Mouse (Mus musculus) gastrocnemius, postnatal 36 days (tissue): ENCODE measurements around the gene St5. TPM values are rescaled to one million over a fixed set of nuclear protein-coding genes. Genes with fewer than 3 reads are reported as not detected.

Experiments
- DNase-seq, 2 experiments: peaks; one replicate each; pipeline ENCODE4 v3.0.0; 2022
- intact Hi-C: fragments of 180-260 bp; cut with DNase I; formaldehyde crosslinking; loops from one replicate; pipeline ENCODE4 v1.15.1; 2025
- microRNA-seq, 2 experiments: library from miRNA; unstranded; fragments of <30 nt; microRNA quantifications; one replicate each; pipeline ENCODE4 v1.2.0; 2021
- total RNA-seq, 2 experiments: library from RNA; stranded (reverse); gene quantifications; 2 replicates each; pipeline ENCODE4 v1.2.3; 2021

Gene St5
- total RNA-seq, 2 experiments from 2014 or later: 6.7 to 6.9 TPM

DNA sequence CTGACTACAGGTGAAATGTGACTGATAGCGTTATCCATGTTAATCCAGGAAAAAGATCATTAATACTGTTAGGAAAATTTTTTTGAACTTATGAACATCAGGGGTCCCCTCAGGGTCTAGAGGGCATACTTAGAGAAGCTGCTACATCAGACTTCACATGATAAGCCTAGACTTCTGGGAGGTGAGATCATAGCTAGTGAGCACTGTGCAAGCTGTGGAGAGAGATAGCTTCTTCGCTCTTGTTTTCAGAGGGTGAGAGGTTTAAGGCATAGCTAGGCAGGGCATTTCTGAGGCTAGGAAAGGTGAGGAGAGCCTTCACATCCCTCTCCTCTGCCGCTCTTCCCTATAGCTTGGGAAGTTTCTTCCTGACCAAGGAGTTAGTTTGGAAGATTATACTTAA is 191.6 kb downstream of the St5 start:
- intact Hi-C loops: no loop called here
- no peak for DNase-seq

DNA sequence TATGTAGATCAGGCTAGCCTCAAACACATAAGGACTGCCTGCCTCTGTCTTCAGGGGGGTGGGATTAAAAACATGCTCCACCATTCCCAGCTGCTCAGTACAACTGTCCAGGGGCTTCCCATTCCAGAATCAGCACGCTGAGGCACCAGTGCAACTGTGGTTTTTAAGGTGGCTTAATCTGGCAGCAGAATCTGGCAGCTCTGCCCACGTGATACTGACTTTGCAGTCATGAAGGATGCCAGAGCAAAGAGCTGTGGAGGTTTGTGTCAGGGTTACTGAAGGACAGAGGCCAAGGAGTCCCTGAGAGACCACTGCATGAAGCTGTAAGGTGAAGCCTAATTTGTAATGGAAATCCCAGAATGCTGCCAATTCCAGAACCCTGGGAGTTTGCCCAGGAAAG is 192.6 kb downstream of the St5 start:
- DNase-seq: no peak
- intact Hi-C loops: no loop called here

DNA sequence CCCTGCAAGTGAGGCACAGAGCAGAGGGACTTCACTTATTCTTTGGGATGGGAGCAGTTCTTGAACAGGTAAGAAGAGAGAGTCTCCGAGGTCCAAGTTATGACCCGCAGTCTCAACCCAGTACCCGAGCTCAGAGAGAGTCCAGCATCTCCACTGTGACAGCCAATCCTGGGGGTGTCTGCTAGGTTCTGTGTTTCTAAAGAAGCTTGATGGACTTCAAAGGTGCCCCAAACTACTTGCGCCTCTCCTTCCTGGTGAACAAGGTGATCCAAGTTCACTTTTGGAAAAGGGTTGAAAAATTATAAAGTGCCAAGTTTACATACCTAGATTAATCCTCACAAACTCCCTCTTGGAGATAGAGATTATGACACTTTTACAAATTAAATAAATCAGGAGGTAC is 195.4 kb downstream of the St5 start, which contains the start of gene Trim66:
Gene Trim66, minus strand, starts transcription at position 101 of the 400 bp plus-strand sequence.
- intact Hi-C loops: no loop called here
- no peak for DNase-seq

DNA sequence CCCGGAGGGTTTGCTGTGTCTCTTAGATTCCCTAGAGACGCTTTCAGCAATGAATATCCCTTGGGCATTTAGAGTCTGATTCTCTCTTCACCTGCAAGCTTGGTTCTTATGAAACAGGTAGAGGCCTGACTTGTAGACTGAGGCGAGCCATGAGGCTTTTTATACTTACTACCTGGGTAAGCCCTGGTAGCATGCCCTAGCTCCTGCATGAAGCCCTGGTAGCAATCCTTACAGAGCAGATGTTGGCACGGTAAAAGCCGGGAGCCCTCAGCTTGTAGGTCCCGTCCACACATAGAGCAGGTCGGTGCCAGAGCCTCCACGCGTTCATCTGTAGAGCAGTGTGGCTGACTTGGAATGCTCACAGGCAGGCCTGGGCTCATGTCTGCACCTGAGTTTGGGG is 195.8 kb downstream of the St5 start:
- intact Hi-C loops: no loop called here
- no peak for DNase-seq

DNA sequence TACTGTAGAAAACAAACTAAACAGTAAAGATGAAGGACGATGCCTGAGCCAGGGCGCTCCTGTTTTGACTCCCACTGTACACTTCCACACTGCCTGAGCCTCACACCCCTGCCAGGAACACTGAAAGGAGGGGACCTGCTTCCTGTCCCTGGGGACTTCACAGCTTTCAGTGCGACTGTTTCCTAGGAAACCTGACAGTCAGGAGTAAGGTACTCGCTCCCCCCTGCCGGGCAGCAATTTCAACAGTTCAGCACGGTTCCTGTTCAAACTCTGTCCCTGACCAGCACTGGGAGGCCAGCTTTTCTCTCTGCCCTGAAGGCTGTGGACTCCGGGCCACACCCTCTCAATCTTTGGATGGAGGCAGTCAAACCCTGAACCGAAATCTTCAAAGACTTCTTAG is 196.3 kb downstream of the St5 start:
- DNase-seq: no peak
- intact Hi-C loops: no loop called here

DNA sequence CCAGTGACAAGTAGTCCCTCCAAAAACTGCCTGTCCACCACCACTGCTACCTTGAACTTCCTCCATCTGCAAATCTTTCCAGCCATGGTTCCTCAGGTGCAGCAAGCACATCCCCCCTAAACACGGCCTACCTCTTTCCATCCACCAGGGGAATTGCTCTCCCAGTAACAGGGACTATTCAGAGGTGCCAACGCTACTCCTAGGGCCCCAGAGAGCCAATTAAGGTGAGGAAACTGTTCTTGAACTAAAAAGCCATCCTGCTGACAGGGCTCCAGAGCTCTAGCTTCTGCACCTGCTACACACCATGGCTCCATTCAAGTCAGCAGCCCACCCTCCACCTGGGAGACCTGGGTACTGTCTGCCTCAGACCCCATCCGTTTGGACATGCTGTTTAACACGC is 205.9 kb downstream of the St5 start:
- DNase-seq: no peak
- intact Hi-C loops: no loop called here

DNA sequence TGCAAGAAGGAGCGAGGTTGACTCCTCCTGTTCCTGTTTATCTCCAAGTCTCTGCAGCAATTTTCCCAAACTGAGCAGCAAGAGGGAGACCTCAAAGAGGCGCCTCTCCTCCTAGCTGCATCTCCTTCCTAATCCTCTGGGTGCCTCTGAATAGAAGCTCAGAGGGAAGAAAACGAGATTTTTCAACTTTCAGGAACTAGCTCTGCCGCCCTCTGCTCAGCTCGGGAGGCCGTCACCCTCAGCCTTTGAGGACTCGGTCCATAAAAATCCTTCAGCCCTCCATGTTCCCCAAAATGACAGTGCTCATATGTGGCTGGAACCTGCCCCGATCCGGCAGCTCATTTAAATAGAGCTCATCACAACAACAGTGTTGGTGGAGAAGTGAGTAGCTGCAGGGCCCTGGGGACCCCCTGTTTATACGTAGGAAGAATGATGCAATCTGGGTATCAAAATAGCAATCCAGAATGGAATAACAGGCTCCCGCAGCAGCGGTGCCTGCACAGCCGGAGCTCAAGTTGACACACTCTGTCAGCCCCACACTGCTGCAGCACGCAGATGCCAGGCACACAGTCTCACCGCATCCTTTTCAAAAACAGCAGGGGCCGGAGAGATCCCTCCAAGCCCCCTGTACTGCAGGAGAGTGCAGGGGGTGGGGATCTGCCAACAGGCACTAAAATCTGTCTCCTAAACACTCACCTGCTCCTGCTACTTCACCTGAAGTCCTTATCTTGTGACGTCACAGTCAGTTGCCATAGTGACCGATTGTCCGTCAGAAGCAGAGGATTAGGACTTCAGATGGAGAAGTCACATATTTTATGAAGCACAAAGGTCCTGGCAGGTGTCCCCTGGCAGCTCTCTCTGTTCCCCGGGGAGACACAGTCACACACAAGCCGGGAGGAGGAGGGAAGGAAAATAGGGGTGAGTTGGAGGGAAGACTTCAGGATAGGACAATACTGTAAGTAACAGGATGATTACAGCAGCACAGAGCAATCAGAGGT is 209.8 kb downstream of the St5 start:
- no peak for DNase-seq
- intact Hi-C loops: no loop called here

DNA sequence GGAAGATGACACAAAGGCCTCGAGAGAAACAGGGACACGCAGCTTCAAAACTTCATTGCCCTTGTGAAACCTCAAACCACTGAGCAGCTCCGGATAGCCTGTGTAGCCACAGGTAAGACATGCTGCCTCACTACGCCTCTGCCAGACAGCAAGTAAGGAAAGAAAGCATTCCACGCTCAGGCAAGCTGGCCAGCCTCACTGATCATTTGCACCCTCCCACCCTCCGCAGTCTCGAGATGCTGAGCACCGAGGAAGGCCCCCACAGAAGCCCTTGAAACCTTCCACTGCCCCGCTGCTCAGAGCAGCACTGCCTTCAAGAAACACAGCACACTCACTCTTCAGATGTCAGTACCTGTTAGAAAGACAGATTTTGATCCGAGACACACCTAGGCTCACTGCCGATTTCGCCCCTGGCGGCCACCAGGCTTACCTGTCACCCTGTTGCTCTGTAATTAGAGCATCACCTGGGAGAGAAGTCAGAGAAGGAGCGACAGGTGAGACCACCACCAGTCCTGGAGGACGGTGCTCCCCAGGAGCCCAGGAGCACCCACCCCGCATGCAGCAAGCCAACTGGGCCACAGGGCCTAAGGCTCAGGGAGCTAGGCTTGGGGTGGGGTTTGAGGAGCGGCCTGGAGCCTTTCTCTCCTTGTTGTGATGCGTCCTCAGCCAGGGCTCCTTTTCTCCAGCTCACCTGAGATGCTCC is 210.6 kb downstream of the St5 start:
- intact Hi-C loops: no loop called here
- no peak for DNase-seq

DNA sequence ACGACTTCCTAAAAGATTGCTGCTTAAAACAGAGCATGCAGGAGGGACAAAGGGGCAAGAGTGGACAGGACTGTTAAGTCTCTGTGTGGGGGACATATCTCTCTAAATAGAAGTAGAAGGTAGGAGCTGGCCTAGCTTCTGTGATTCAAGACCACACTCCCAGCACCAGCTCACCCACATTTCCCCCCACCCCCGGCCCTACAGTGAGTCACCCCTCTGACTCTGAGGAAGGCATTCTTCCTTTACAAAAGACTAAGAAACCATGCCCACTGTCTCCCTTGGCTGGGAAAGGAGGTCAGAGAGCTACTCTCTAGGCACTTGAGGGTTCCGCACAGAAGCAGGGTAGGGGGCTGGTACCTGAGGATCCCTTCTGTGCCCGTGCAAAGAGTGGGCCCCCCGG is 219.2 kb downstream of the St5 start:
- intact Hi-C loops: no loop called here
- DNase-seq: no peak

DNA sequence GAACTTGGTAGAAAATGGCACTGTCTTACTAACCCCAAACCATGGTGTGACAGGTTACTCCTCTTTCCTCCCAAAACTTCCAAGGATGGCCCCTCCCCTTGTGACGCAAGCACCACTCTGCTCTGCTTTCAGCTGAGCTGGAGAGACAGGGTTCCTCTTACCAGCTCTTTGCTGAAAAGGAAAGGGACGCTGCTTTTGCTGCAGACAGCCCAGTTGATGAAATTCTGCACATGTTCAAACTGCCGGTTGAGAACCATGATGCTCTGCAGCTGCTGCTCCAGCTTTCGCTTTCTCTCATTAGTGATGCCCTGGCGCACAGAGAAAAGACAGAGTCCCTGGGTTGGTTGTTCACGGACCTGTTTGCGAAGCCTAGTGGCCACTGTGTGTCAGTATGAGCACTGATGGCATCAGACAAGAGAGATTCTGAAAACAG is 222.6 kb downstream of the St5 start:
- intact Hi-C loops: no loop called here
- no peak for DNase-seq

DNA sequence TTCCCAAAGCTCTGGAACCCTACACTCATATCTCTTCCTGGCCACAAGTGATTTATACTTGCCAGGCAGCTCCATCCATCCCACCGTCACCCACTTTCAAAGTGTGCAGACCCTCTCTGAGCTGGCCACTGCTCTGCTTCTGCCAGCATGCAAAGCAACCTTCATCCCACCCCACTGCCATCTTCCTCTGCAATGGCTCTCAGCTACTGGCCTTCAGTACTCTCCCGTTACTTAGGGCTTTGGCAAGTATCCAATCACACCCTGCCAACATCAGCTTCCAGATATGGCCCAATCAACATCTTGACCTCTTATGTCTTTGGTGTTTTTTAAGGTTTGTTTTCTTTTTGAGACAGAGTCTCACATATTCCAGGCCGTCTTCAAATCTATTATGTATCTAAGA is 225.5 kb downstream of the St5 start:
- intact Hi-C loops: no loop called here
- DNase-seq: no peak

Small RNAs within 50 kb of the gene (microRNA-seq; reads per million reads assigned to microRNA genes)
- 0.36 to 0.74 reads per million in 2 experiments for gene Gm47284

Other genes with a start within 250 kb of the St5 start
- gene Trim66, start 195.5 kb downstream of the St5 start, total RNA-seq: under 1 TPM; 0.07 to 0.18 TPM
- 10 to 100 TPM; 63.3 to 79.1 TPM for gene Rpl27a, start 184.5 kb downstream of the St5 start, total RNA-seq
- gene Akip1, start 85 bp upstream of the St5 start, total RNA-seq: 10 to 100 TPM in 1 of 2 experiments, 1 to 10 TPM in 1; 9.0 to 15.9 TPM
- gene BC051019, start 20.2 kb upstream of the St5 start, total RNA-seq: not detected
- gene Ascl3, start 28.1 kb upstream of the St5 start, total RNA-seq: not detected
- gene Tmem9b, start 49.3 kb upstream of the St5 start, total RNA-seq: 10 to 100 TPM; 23.9 to 29.3 TPM
- not detected for gene Nrip3, start 78.4 kb upstream of the St5 start, total RNA-seq
- 1 to 10 TPM; 3.5 to 4.0 TPM for gene Scube2, start 162.1 kb upstream of the St5 start, total RNA-seq